Mouse (Mus musculus): ENCODE measurements around the gene Vamp4. TPM values are rescaled to one million over a fixed set of nuclear protein-coding genes. Genes with fewer than 3 reads are reported as not detected.

The Vamp4 gene
- polyA plus RNA-seq, 1 experiment, result 14.6 TPM

DNA sequence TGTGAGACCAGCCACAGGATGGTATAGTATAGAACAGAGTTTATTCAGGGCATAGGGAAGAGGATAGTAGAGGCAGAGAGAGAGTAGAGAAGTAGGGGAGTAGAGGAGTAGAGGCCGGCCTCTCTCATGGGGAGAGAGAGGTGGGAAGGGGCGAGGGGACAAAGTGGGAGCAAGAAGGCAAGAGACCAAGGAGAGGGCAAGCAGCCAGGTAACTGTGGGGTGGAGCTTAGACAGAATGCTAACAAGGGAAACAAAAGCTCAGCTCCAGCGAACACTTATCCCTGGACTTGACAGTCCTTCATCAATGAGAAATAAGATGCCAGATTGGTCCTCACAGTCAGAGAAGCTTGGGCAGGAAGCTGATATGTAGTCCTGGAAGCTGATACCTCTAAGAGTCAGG, 72.3 kb downstream of the Vamp4 start:
- peaks cover 9% of the 10 kb centered on the region for H3K27me3 ChIP-seq (ENCODE audit: control insufficient read depth, insufficient read depth, insufficient read length)
- H3K4me2 ChIP-seq (ENCODE audit: low read depth), result no peak overlapping the region
- no peak for TF ChIP-seq TCF3 (IDR thresholded peaks at IDR 0.05; ENCODE audit: insufficient read length, low read depth)
- TF ChIP-seq TCF12 (IDR thresholded peaks at IDR 0.05; ENCODE audit: insufficient read depth, poor library complexity, severe bottlenecking), result no peak
- H3K79me2 ChIP-seq (ENCODE audit: control insufficient read depth, insufficient read depth), result no peaks in the 10 kb centered on the region
- H3K4me3 ChIP-seq, result no peak overlapping the region
- no peaks in the 10 kb centered on the region for H3K36me3 ChIP-seq (ENCODE audit: control insufficient read depth, insufficient read depth)
- no peak overlapping the region for H3ac ChIP-seq (ENCODE audit: control insufficient read depth, insufficient read length)

DNA sequence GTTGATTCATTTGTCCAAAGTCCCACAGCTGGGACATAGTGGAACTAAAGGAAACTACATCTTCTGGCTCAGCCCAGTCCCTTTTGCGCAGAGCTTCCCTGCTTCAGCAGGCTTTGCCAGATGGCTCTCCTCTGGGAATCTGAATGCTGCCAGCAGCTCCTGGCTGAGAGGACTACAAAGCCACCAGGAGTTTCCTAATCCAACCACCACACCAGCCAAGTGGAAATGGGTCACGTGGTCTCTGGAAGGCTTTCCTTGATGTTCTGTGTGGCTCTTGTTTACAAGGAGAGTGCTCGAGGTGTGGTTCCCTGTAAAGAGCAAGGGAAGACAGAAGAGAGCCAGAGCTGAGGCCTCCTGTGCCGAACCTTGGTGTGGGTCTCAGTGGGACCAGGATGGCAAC, 73.4 kb downstream of the Vamp4 start:
- Histone ChIP-seq H3K79me2 (ENCODE audit: control insufficient read depth, insufficient read depth) (no peaks in the 10 kb centered on the region), H3K4me3 (no peak overlapping the region), H3K36me3 (ENCODE audit: control insufficient read depth, insufficient read depth) (no peaks in the 10 kb centered on the region), H3ac (ENCODE audit: control insufficient read depth, insufficient read length) (no peak overlapping the region), H3K27me3 (ENCODE audit: control insufficient read depth, insufficient read depth, insufficient read length) (peaks cover 12% of the 10 kb centered on the region), H3K4me2 (ENCODE audit: low read depth) (no peak overlapping the region)
- TF ChIP-seq USF1 (IDR thresholded peaks at IDR 0.05; ENCODE audit: low read depth) (peak; percentile 77), TCF3 (IDR thresholded peaks at IDR 0.05; ENCODE audit: insufficient read length, low read depth) (no peak)

GRCm38 (mm10) chr1:162646083-162646686, 75.9 kb downstream of the Vamp4 start:
- no peak overlapping the region for H3K4me3 ChIP-seq

DNA sequence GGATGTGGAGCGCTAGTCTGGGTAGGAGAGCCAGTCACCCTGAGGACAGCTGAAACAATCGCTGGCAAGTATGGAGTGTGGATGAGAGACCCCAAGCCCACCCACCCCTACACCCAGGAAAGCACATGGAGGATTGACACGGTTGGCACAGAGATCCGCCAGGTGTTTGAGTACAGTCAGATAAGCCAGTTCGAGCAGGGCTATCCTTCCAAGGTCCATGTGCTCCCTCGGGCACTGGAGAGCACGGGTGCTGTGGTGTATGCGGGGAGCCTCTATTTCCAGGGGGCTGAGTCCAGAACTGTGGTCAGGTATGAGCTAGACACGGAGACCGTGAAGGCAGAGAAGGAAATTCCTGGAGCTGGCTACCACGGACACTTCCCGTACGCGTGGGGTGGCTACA, 78.1 kb downstream of the Vamp4 start:
- TF ChIP-seq USF1 (IDR thresholded peaks at IDR 0.05; ENCODE audit: low read depth) (no peak), E2F4 (IDR thresholded peaks at IDR 0.05; ENCODE audit: insufficient read depth) (no peak), TCF12 (IDR thresholded peaks at IDR 0.05; ENCODE audit: insufficient read depth, poor library complexity, severe bottlenecking) (no peak), CEBPB (IDR thresholded peaks at IDR 0.05; ENCODE audit: insufficient read depth, poor library complexity, severe bottlenecking) (no peak), SRF (IDR thresholded peaks at IDR 0.05; ENCODE audit: control insufficient read depth, insufficient read length, low read depth) (no peak), TCF3 (IDR thresholded peaks at IDR 0.05; ENCODE audit: insufficient read length, low read depth) (no peak), MYOG (IDR thresholded peaks at IDR 0.05; ENCODE audit: control insufficient read depth in 1 of 3, insufficient read depth in 1 of 3, insufficient read length in 2 of 3, low read depth in 2 of 3) (no peak), REST (IDR thresholded peaks at IDR 0.05; ENCODE audit: insufficient read depth, insufficient read length) (no peak), MYOD1 (IDR thresholded peaks at IDR 0.05; ENCODE audit: control insufficient read depth in 1 of 3, insufficient read length in 2 of 3, low read depth in 2 of 3) (no peak), POLR2AphosphoS2 (IDR thresholded peaks at IDR 0.05; ENCODE audit: insufficient read length, low read depth) (no peak), MAX (IDR thresholded peaks at IDR 0.05; ENCODE audit: low read depth) (no peak), POLR2A (IDR thresholded peaks at IDR 0.05; ENCODE audit: insufficient read length, low read depth) (no peak)
- H3K27me3 ChIP-seq (ENCODE audit: control insufficient read depth, insufficient read depth, insufficient read length), result peaks cover 7% of the 10 kb centered on the region
- H3K4me2 ChIP-seq (ENCODE audit: low read depth), result no peak overlapping the region
- no peak overlapping the region for H3K4me3 ChIP-seq
- H3K79me2 ChIP-seq (ENCODE audit: control insufficient read depth, insufficient read depth), result no peaks in the 10 kb centered on the region
- H3K36me3 ChIP-seq (ENCODE audit: control insufficient read depth, insufficient read depth), result no peaks in the 10 kb centered on the region
- H3ac ChIP-seq (ENCODE audit: control insufficient read depth, insufficient read length), result no peak overlapping the region

More at GRCm38 (mm10) chr1:162646083-162646686, 75.9 kb downstream of the Vamp4 start:
- Histone ChIP-seq H3ac (ENCODE audit: control insufficient read depth, insufficient read length) (no peak overlapping the region), H3K36me3 (ENCODE audit: control insufficient read depth, insufficient read depth) (no peaks in the 10 kb centered on the region), H3K4me2 (ENCODE audit: low read depth) (no peak overlapping the region), H3K79me2 (ENCODE audit: control insufficient read depth, insufficient read depth) (no peaks in the 10 kb centered on the region), H3K27me3 (ENCODE audit: control insufficient read depth, insufficient read depth, insufficient read length) (peaks cover 7% of the 10 kb centered on the region)
- no peak for TF ChIP-seq MAX (IDR thresholded peaks at IDR 0.05; ENCODE audit: low read depth)
- TF ChIP-seq POLR2A (IDR thresholded peaks at IDR 0.05; ENCODE audit: insufficient read length, low read depth), result no peak
- no peak for TF ChIP-seq TCF3 (IDR thresholded peaks at IDR 0.05; ENCODE audit: insufficient read length, low read depth)
- no peak for TF ChIP-seq CEBPB (IDR thresholded peaks at IDR 0.05; ENCODE audit: insufficient read depth, poor library complexity, severe bottlenecking)
- no peak for TF ChIP-seq TCF12 (IDR thresholded peaks at IDR 0.05; ENCODE audit: insufficient read depth, poor library complexity, severe bottlenecking)
- TF ChIP-seq MYOG (IDR thresholded peaks at IDR 0.05; ENCODE audit: control insufficient read depth in 1 of 3, insufficient read depth in 1 of 3, insufficient read length in 2 of 3, low read depth in 2 of 3), result no peak
- TF ChIP-seq REST (IDR thresholded peaks at IDR 0.05; ENCODE audit: insufficient read depth, insufficient read length), result no peak
- no peak for TF ChIP-seq SRF (IDR thresholded peaks at IDR 0.05; ENCODE audit: control insufficient read depth, insufficient read length, low read depth)
- no peak for TF ChIP-seq USF1 (IDR thresholded peaks at IDR 0.05; ENCODE audit: low read depth)
- no peak for TF ChIP-seq POLR2AphosphoS2 (IDR thresholded peaks at IDR 0.05; ENCODE audit: insufficient read length, low read depth)
- TF ChIP-seq E2F4 (IDR thresholded peaks at IDR 0.05; ENCODE audit: insufficient read depth), result no peak
- no peak for TF ChIP-seq MYOD1 (IDR thresholded peaks at IDR 0.05; ENCODE audit: control insufficient read depth in 1 of 3, insufficient read length in 2 of 3, low read depth in 2 of 3)

Other genes starting within 250 kb of the Vamp4 start
- 3.0 TPM for gene Dnm3, start 92.5 kb upstream of the Vamp4 start, polyA plus RNA-seq (2012; fragmentation: generic; extraction: Trizol)
- gene Mettl13, start 22.0 kb upstream of the Vamp4 start, polyA plus RNA-seq (2012; fragmentation: generic; extraction: Trizol), result 12.3 TPM
- not detected for gene Myoc, start 68.6 kb downstream of the Vamp4 start, polyA plus RNA-seq (2012; fragmentation: generic; extraction: Trizol)
- gene Myocos, start 87.7 kb downstream of the Vamp4 start, polyA plus RNA-seq (2012; fragmentation: generic; extraction: Trizol), result not detected
- gene Prrc2c, start 170.0 kb downstream of the Vamp4 start, polyA plus RNA-seq (2012; fragmentation: generic; extraction: Trizol), result 24.1 TPM
- gene Fmo4, start 243.5 kb downstream of the Vamp4 start, polyA plus RNA-seq (2012; fragmentation: generic; extraction: Trizol), result not detected